Mouse (Mus musculus): ENCODE results near the gene Ncbp3.

Ncbp3 gene

GRCm38 (mm10) chr11:73030821-73031498 is 16.6 kb upstream of the Ncbp3 start:
- peak; percentile 76 for DNase-seq (ENCODE audit: low spot score)

- DNase-seq (ENCODE audit: low spot score): no peak
Measured at GRCm38 (mm10) chr11:73031536-73031935, 16.0 kb upstream of the Ncbp3 start.

GRCm38 (mm10) chr11:73036077-73036476 is 11.5 kb upstream of the Ncbp3 start:
- no peak for DNase-seq (ENCODE audit: low spot score)

GRCm38 (mm10) chr11:73036889-73037288 is 10.7 kb upstream of the Ncbp3 start:
- DNase-seq (ENCODE audit: low spot score): no peak

GRCm38 (mm10) chr11:73037691-73038090 is 9.9 kb upstream of the Ncbp3 start:
- DNase-seq (ENCODE audit: low spot score): no peak

- no peak for DNase-seq (ENCODE audit: low spot score)
Measured at GRCm38 (mm10) chr11:73039102-73039799, 8.3 kb upstream of the Ncbp3 start.

- no peak for DNase-seq (ENCODE audit: low spot score)
Measured at GRCm38 (mm10) chr11:73044229-73044755, 3.3 kb upstream of the Ncbp3 start.

- no peak for DNase-seq (ENCODE audit: low spot score)
Measured at GRCm38 (mm10) chr11:73044789-73045188, 2.8 kb upstream of the Ncbp3 start.

- no peak for DNase-seq (ENCODE audit: low spot score)
Measured at GRCm38 (mm10) chr11:73048030-73048876, 670 bp downstream of the Ncbp3 start.

- no peak for DNase-seq (ENCODE audit: low spot score)
Measured at GRCm38 (mm10) chr11:73049335-73049734, 1.8 kb downstream of the Ncbp3 start.

GRCm38 (mm10) chr11:73052795-73053194 is 5.2 kb downstream of the Ncbp3 start:
- DNase-seq (ENCODE audit: low spot score): no peak

GRCm38 (mm10) chr11:73057701-73058100 is 10.1 kb downstream of the Ncbp3 start:
- DNase-seq (ENCODE audit: low spot score): no peak

- DNase-seq (ENCODE audit: low spot score): no peak
Measured at GRCm38 (mm10) chr11:73059630-73060029, 12.0 kb downstream of the Ncbp3 start.

- no peak for DNase-seq (ENCODE audit: low spot score)
Measured at GRCm38 (mm10) chr11:73061413-73061812, 13.8 kb downstream of the Ncbp3 start.

- no peak for DNase-seq (ENCODE audit: low spot score)
Measured at GRCm38 (mm10) chr11:73071839-73072238, 24.3 kb downstream of the Ncbp3 start.

- no peak for DNase-seq (ENCODE audit: low spot score)
Measured at GRCm38 (mm10) chr11:73076295-73076694, 28.7 kb downstream of the Ncbp3 start.

- no peak for DNase-seq (ENCODE audit: low spot score)
Measured at GRCm38 (mm10) chr11:73076733-73077132, 29.1 kb downstream of the Ncbp3 start.

- no peak for DNase-seq (ENCODE audit: low spot score)
Measured at GRCm38 (mm10) chr11:73077211-73077720, 29.7 kb downstream of the Ncbp3 start.

GRCm38 (mm10) chr11:73078615-73079014 is 31.0 kb downstream of the Ncbp3 start:
- DNase-seq (ENCODE audit: low spot score): no peak

GRCm38 (mm10) chr11:73080306-73080705 is 32.7 kb downstream of the Ncbp3 start:
- DNase-seq (ENCODE audit: low spot score): no peak

GRCm38 (mm10) chr11:73084303-73084702 is 36.7 kb downstream of the Ncbp3 start:
- DNase-seq (ENCODE audit: low spot score): no peak

GRCm38 (mm10) chr11:73084804-73085231 is 37.2 kb downstream of the Ncbp3 start:
- DNase-seq (ENCODE audit: low spot score): peak; percentile 48

Measured in layer of hippocampus, adult 9-10 months (tissue).